Mouse (Mus musculus): ENCODE measurements around the gene Cd84. TPM values are rescaled to one million over a fixed set of nuclear protein-coding genes. Genes with fewer than 3 reads are reported as not detected.

Gene Cd84
- polyA plus RNA-seq, 1 experiment from 2014 or later = 3.0 TPM

DNA sequence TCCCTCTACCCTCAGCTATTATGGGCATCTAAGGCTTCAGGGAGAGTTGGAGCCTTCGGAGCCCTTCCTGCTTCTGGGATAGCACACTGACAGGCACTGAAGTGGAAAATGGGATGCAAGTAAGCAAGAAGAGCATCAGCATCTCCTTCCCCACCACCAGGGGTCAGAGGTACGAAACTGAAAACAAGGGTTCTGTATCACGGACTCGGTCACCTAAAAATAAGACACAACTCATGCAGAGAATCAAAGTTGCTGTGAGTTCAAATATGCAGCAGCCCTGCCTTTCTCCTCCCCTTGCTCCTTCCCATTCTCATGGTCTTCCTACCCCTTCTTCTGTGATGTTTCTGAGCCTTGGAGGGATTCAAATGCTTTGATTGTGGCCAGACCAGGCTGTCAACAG lies 14.0 kb upstream of the Cd84 start:
- no peak overlapping the region for H3K9ac ChIP-seq (ENCODE audit: low read depth, low read length)
- DNase-seq (ENCODE audit: low spot score) = no peak
- no peaks in the 10 kb centered on the region for H3K9me3 ChIP-seq (ENCODE audit: control insufficient read depth, low read length)
- H3K27me3 ChIP-seq (replicated peaks; ENCODE audit: control insufficient read depth, insufficient read depth, low read length) = no peaks in the 10 kb centered on the region
- H3K4me2 ChIP-seq (ENCODE audit: low read depth, low read length) = no peak overlapping the region
- no peaks in the 10 kb centered on the region for H3K4me1 ChIP-seq (ENCODE audit: control insufficient read depth, insufficient read depth, low read length)
- no peak overlapping the region for H3K27ac ChIP-seq (replicated peaks; ENCODE audit: low read depth, low read length)
- no peak overlapping the region for H3K4me3 ChIP-seq (ENCODE audit: low read depth, low read length)
- ATAC-seq (ENCODE audit: low read depth) = no peak
- no peaks in the 10 kb centered on the region for H3K36me3 ChIP-seq (ENCODE audit: control insufficient read depth, insufficient read depth, low read length)
- WGBS = 41% methylated on average over 4 of the region's 4 CpGs

DNA sequence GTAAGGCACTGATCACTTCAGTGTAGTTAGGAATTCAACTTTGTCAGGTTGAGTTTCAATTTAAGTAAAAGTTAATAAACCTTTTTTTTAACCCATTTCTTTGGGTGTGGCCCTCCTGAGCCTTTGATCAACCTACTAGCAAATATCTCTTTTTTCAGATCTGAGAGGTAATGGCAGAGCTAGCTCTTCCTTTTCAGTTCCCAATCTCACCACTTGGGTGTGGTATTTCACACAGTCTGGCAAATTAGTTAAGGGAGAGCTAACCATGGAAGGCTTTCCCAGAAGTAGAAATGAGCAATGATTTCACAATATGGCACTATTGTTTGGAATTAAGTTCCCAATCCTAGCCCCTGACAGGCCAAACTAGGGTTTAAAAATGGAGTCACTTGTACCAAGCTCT lies 13.3 kb upstream of the Cd84 start:
- Histone ChIP-seq H3K27me3 (replicated peaks; ENCODE audit: control insufficient read depth, insufficient read depth, low read length) (no peaks in the 10 kb centered on the region), H3K27ac (replicated peaks; ENCODE audit: low read depth, low read length) (no peak overlapping the region), H3K4me3 (ENCODE audit: low read depth, low read length) (no peak overlapping the region), H3K4me2 (ENCODE audit: low read depth, low read length) (no peak overlapping the region), H3K9ac (ENCODE audit: low read depth, low read length) (no peak overlapping the region), H3K4me1 (ENCODE audit: control insufficient read depth, insufficient read depth, low read length) (no peaks in the 10 kb centered on the region), H3K36me3 (ENCODE audit: control insufficient read depth, insufficient read depth, low read length) (no peaks in the 10 kb centered on the region), H3K9me3 (ENCODE audit: control insufficient read depth, low read length) (no peaks in the 10 kb centered on the region)
- DNase-seq (ENCODE audit: low spot score) (peak; percentile 6), ATAC-seq (ENCODE audit: low read depth) (no peak)

DNA sequence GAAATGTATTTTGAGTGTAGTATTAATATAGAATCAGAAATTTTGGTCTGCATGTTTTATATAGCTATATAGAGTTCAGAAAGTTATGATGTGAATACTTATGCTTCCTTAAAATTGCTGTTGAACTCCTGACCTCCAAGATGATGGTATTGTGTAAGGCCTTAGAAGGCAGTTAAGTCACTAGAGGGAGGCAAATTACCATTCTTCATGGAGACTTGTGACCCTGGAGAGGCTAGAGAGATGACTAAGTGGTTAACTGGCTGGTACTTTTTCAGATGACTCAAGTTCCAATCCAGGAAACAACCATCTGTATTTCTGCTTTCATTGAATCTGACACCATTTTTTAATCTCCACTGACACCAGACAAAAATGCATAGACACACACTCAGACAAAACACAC lies 11.8 kb upstream of the Cd84 start:
- no peak overlapping the region for H3K27ac ChIP-seq (replicated peaks; ENCODE audit: low read depth, low read length)
- H3K4me2 ChIP-seq (ENCODE audit: low read depth, low read length) = no peak overlapping the region
- no peaks in the 10 kb centered on the region for H3K36me3 ChIP-seq (ENCODE audit: control insufficient read depth, insufficient read depth, low read length)
- H3K9me3 ChIP-seq (ENCODE audit: control insufficient read depth, low read length) = no peaks in the 10 kb centered on the region
- H3K27me3 ChIP-seq (replicated peaks; ENCODE audit: control insufficient read depth, insufficient read depth, low read length) = no peaks in the 10 kb centered on the region
- no peaks in the 10 kb centered on the region for H3K4me1 ChIP-seq (ENCODE audit: control insufficient read depth, insufficient read depth, low read length)
- no peak overlapping the region for H3K4me3 ChIP-seq (ENCODE audit: low read depth, low read length)
- no peak for ATAC-seq (ENCODE audit: low read depth)
- H3K9ac ChIP-seq (ENCODE audit: low read depth, low read length) = no peak overlapping the region
- DNase-seq (ENCODE audit: low spot score) = peak; percentile 6

DNA sequence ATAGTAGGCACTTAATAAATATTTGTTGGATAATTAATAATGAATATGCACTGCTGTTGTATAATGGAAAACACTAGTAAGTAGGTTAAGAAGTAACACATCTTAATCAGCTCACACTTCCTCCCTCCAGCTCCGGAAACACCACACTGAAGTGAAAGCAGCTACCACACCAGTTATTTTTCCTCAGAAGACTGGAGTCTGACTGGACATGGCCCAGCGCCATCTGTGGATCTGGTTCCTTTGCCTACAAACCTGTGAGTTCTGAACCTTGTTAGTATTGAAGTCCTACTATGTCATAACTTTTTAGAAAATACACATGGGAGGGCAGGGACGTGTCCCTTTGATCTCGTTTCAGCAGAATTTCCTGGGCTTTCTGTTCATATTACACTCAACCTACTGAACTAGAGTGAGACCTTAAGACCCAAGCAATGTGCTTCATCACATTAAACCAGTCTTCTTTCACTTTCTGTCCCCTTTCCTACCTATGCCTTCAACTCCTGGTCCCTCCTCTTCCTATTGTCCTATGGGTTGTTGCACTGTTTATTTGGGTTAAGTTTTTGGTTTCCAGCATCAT lies 1.0 kb downstream of the Cd84 start:
- no peak overlapping the region for H3K4me2 ChIP-seq (ENCODE audit: low read depth, low read length)
- H3K4me3 ChIP-seq (ENCODE audit: low read depth, low read length) = no peak overlapping the region
- no peak overlapping the region for H3K9ac ChIP-seq (ENCODE audit: low read depth, low read length)
- ATAC-seq (ENCODE audit: low read depth) = no peak
- no peak overlapping the region for H3K27ac ChIP-seq (replicated peaks; ENCODE audit: low read depth, low read length)
- H3K36me3 ChIP-seq (ENCODE audit: control insufficient read depth, insufficient read depth, low read length) = no peaks in the 10 kb centered on the region
- no peak for DNase-seq (ENCODE audit: low spot score)
- H3K9me3 ChIP-seq (ENCODE audit: control insufficient read depth, low read length) = no peaks in the 10 kb centered on the region
- H3K27me3 ChIP-seq (replicated peaks; ENCODE audit: control insufficient read depth, insufficient read depth, low read length) = no peaks in the 10 kb centered on the region
- 66% methylated on average over 4 of the region's 4 CpGs for WGBS
- H3K4me1 ChIP-seq (ENCODE audit: control insufficient read depth, insufficient read depth, low read length) = no peaks in the 10 kb centered on the region

DNA sequence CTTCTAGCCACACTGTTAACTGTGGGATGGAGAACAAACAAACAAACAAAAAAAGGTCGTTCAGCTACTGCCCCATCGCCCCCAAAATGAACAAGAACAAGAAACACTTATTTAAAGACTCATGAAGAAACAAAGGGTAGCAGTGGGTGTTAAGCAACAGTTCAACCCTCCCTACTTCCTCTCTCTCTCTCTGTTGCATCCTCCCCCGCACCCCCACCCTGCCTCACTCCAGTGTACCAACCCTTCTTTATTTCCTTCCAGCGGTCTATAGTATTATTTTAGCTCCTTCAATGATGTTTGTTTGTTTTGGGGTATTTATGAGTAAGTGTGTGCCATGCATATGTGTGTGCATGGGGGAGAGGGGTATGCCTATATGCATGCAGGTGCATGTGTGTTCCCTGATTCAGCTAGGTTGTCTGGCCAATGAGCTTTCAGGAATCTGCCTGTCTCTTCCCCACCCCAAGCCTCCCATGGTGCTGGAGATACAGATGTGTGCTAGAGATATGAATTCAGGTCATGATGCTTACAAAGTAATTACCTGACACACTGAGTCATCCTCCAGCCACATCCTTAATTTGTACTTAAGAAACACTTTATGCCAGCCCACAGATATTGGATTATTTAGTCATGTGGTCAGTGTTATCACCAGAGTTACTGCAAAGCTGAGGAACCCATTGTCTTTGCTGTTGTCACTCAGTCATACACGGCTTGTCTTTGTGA lies 5.7 kb downstream of the Cd84 start:
- no peak for ATAC-seq (ENCODE audit: low read depth)

DNA sequence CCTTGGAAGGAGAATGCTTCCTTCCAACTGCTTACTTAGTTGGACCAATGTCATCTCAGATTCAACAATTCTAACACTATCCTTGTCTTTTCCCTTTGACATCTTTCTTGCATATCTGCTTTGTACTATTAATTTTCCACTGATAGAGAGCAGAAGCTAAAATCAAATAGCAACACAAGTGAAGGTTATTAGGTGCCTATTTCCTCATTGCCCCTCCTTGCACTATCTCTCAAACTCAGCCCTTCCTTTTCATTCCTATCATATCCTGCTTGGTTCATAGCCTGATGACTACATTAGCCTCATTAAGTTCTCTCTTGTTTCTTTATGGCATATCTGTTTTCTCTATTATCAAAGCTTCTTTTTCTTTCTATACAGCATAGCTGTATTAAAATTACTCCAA lies 8.7 kb downstream of the Cd84 start:
- Histone ChIP-seq H3K4me3 (ENCODE audit: low read depth, low read length) (no peak overlapping the region), H3K27ac (replicated peaks; ENCODE audit: low read depth, low read length) (no peak overlapping the region), H3K4me1 (ENCODE audit: control insufficient read depth, insufficient read depth, low read length) (no peaks in the 10 kb centered on the region), H3K9me3 (ENCODE audit: control insufficient read depth, low read length) (no peaks in the 10 kb centered on the region), H3K27me3 (replicated peaks; ENCODE audit: control insufficient read depth, insufficient read depth, low read length) (no peaks in the 10 kb centered on the region), H3K9ac (ENCODE audit: low read depth, low read length) (no peak overlapping the region), H3K36me3 (ENCODE audit: control insufficient read depth, insufficient read depth, low read length) (no peaks in the 10 kb centered on the region), H3K4me2 (ENCODE audit: low read depth, low read length) (no peak overlapping the region)
- ATAC-seq (ENCODE audit: low read depth) = no peak
- DNase-seq (ENCODE audit: low spot score) = no peak

More for the DNA sequence above, 5.7 kb downstream of the Cd84 start:
- DNase-seq (ENCODE audit: low spot score) = no peak
- H3K4me1 ChIP-seq (ENCODE audit: control insufficient read depth, insufficient read depth, low read length) = no peaks in the 10 kb centered on the region
- H3K27ac ChIP-seq (replicated peaks; ENCODE audit: low read depth, low read length) = no peak overlapping the region
- WGBS = 71% methylated on average over 5 of the region's 5 CpGs
- no peak overlapping the region for H3K4me3 ChIP-seq (ENCODE audit: low read depth, low read length)
- no peaks in the 10 kb centered on the region for H3K27me3 ChIP-seq (replicated peaks; ENCODE audit: control insufficient read depth, insufficient read depth, low read length)
- H3K9me3 ChIP-seq (ENCODE audit: control insufficient read depth, low read length) = no peaks in the 10 kb centered on the region
- no peak overlapping the region for H3K9ac ChIP-seq (ENCODE audit: low read depth, low read length)
- no peaks in the 10 kb centered on the region for H3K36me3 ChIP-seq (ENCODE audit: control insufficient read depth, insufficient read depth, low read length)
- H3K4me2 ChIP-seq (ENCODE audit: low read depth, low read length) = no peak overlapping the region

DNA sequence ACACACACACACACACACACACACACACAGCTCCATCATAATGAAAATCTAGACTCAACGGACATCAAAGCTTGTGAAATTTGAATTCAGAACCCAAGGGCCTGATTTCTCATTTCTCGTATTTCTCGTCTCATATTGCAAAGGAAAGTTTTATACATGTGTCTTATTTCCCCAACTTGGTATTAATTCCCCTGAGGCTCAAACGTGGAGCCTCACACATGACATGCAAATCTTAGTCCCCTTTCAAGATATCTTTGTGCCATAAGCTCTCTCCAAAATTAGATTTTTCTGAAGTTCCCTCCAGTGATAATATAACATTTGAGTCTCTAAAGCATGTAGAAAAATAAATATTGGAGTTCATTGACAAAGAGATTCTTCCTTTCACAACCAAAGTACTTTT lies 9.3 kb downstream of the Cd84 start:
- no peaks in the 10 kb centered on the region for H3K36me3 ChIP-seq (ENCODE audit: control insufficient read depth, insufficient read depth, low read length)
- H3K4me1 ChIP-seq (ENCODE audit: control insufficient read depth, insufficient read depth, low read length) = no peaks in the 10 kb centered on the region
- no peak overlapping the region for H3K9ac ChIP-seq (ENCODE audit: low read depth, low read length)
- H3K27ac ChIP-seq (replicated peaks; ENCODE audit: low read depth, low read length) = no peak overlapping the region
- H3K4me3 ChIP-seq (ENCODE audit: low read depth, low read length) = no peak overlapping the region
- H3K27me3 ChIP-seq (replicated peaks; ENCODE audit: control insufficient read depth, insufficient read depth, low read length) = no peaks in the 10 kb centered on the region
- H3K4me2 ChIP-seq (ENCODE audit: low read depth, low read length) = no peak overlapping the region
- DNase-seq (ENCODE audit: low spot score) (no peak), ATAC-seq (ENCODE audit: low read depth) (no peak)
- 79% methylated on average over 4 of the region's 4 CpGs for WGBS
- no peaks in the 10 kb centered on the region for H3K9me3 ChIP-seq (ENCODE audit: control insufficient read depth, low read length)

DNA sequence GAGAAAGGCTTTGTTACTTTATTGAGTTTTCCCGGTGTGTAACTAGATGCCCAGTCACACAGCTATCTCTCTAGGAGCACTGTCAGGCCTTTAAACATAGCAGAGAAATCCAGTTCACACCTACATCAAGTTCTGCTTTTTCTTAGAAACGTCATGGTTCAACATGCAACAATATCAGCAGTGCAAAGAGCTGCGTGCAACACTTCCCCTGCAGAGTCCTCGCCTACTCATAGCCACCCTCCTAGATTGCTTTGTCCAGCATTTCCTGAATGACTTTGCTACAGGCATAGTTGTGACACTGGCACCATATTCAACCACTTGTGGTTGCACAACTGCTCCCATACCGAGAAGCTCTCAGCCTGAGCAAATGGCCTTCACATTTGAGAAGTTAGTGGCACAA lies 10.0 kb downstream of the Cd84 start:
- Histone ChIP-seq H3K27ac (replicated peaks; ENCODE audit: low read depth, low read length) (no peak overlapping the region), H3K36me3 (ENCODE audit: control insufficient read depth, insufficient read depth, low read length) (no peaks in the 10 kb centered on the region), H3K4me2 (ENCODE audit: low read depth, low read length) (no peak overlapping the region), H3K9ac (ENCODE audit: low read depth, low read length) (no peak overlapping the region), H3K4me1 (ENCODE audit: control insufficient read depth, insufficient read depth, low read length) (no peaks in the 10 kb centered on the region), H3K4me3 (ENCODE audit: low read depth, low read length) (no peak overlapping the region), H3K9me3 (ENCODE audit: control insufficient read depth, low read length) (no peaks in the 10 kb centered on the region), H3K27me3 (replicated peaks; ENCODE audit: control insufficient read depth, insufficient read depth, low read length) (no peaks in the 10 kb centered on the region)
- WGBS = 90% methylated on average over 5 of the region's 5 CpGs
- peak; percentile 6 for DNase-seq (ENCODE audit: low spot score)
- ATAC-seq (ENCODE audit: low read depth) = no peak

DNA sequence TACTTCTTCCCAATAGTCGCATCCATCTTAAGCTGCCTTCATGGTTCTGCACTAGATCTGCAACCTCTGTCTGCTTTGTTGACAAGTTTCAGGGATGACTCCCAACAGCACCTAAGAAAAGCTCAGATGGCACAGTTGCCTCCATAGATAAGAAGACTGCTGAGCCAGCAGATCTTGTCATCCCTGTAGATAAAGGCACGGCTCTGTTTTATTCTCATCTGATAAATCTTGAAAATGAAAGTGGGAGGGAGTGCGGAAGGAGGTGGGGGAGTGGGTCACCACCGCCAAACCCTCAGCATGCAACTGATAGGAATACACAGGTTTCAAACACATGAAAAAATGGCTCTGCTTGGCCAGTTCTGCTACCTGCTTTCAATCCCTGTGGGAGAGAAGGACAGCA lies 26.0 kb downstream of the Cd84 start:
- Histone ChIP-seq H3K27me3 (replicated peaks; ENCODE audit: control insufficient read depth, insufficient read depth, low read length) (no peaks in the 10 kb centered on the region), H3K36me3 (ENCODE audit: control insufficient read depth, insufficient read depth, low read length) (no peaks in the 10 kb centered on the region), H3K9me3 (ENCODE audit: control insufficient read depth, low read length) (no peaks in the 10 kb centered on the region), H3K27ac (replicated peaks; ENCODE audit: low read depth, low read length) (no peak overlapping the region), H3K4me2 (ENCODE audit: low read depth, low read length) (no peak overlapping the region), H3K4me3 (ENCODE audit: low read depth, low read length) (no peak overlapping the region), H3K9ac (ENCODE audit: low read depth, low read length) (no peak overlapping the region), H3K4me1 (ENCODE audit: control insufficient read depth, insufficient read depth, low read length) (no peaks in the 10 kb centered on the region)
- ATAC-seq (ENCODE audit: low read depth) = no peak
- 93% methylated on average over 4 of the region's 4 CpGs for WGBS
- no peak for DNase-seq (ENCODE audit: low spot score)
